ENCODE assay signal across 11 mouse cellular contexts in the genomic region with DNA sequence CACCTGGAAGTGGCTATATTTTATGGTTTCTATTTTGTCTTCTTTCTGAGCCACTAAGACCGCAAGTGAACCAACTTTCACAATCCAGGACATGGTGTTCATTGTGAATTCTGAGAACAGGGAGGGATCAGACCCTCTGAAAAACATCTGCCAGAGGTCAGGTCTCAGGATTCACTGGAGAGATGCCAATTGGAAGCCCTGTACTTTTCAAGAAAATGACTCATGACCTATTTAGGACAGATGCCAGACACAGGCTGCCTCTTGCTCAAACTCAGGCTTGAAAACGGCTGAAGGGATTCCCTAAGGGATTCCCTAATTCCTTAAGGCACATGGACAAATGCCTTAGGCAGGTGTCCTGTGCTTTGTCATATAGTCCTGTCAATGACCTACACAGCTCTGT.
DNase-seq lines count a peak whose midpoint lies in the region; ATAC-seq and TF ChIP-seq lines count a peak whose summit lies in the region.
"Had no signal": no experiment of that assay in that cellular context is flagged by ENCODE, and none has a peak within 500 bp of the region (broad histone marks: within the 10 kb centered on the region; RNA-seq: fewer than 3 reads in every experiment).

No protein-coding gene starts in this region.

- H3K9me3 ChIP-seq in stomach, postnatal 0 days (ENCODE audit: control insufficient read depth, low read length) = no peaks in the 10 kb centered on the region
- H3K9me3 ChIP-seq in forebrain, embryonic 12.5 days = no peaks in the 10 kb centered on the region
- H3K9me3 ChIP-seq in hindbrain, embryonic 16.5 days (ENCODE audit: control insufficient read depth, low read length) = no peaks in the 10 kb centered on the region

- DNase-seq in urinary bladder, postnatal 14 days (ENCODE audit: low spot score) = peak; percentile 47
- DNase-seq in urinary bladder, adult 2 months (ENCODE audit: low spot score) = no peak
- DNase-seq in adrenal gland, postnatal 36 days = peak; percentile 59 to 72
- DNase-seq in kidney, adult 9 months = peak; percentile 93
- DNase-seq in stomach, postnatal 0 days (ENCODE audit: low spot score) = peak; percentile 18
- no peak for DNase-seq in frontal cortex, postnatal 10 days (ENCODE audit: low spot score in 2 of 2)
- DNase-seq: cerebellum, adult 9-11 months; thymus, postnatal 14 days had no signal

- no peak overlapping the region for H3K27ac ChIP-seq in stomach, postnatal 0 days (replicated peaks)
- H3K27ac ChIP-seq in forebrain, embryonic 12.5 days = no peak overlapping the region
- H3K27ac ChIP-seq in hindbrain, embryonic 16.5 days (ENCODE audit: low read depth, low read length) = no peak overlapping the region
- H3K27ac ChIP-seq: macrophage had no signal

- no peak overlapping the region for H3K4me2 ChIP-seq in stomach, postnatal 0 days (replicated peaks; ENCODE audit: low read depth)
- H3K4me2 ChIP-seq in forebrain, embryonic 12.5 days = no peak overlapping the region
- H3K4me2 ChIP-seq in hindbrain, embryonic 16.5 days (ENCODE audit: low read length) = no peak overlapping the region

- no peak overlapping the region for H3K4me3 ChIP-seq in stomach, postnatal 0 days (ENCODE audit: low read depth, low read length)
- no peak overlapping the region for H3K4me3 ChIP-seq in forebrain, embryonic 12.5 days (replicated peaks)
- H3K4me3 ChIP-seq in hindbrain, embryonic 16.5 days (ENCODE audit: low read length) = no peak overlapping the region

- H3K4me1 ChIP-seq in stomach, postnatal 0 days (replicated peaks; ENCODE audit: control insufficient read depth, insufficient read depth) = no peaks in the 10 kb centered on the region
- no peaks in the 10 kb centered on the region for H3K4me1 ChIP-seq in forebrain, embryonic 12.5 days
- H3K4me1 ChIP-seq in hindbrain, embryonic 16.5 days (ENCODE audit: control insufficient read depth, insufficient read depth, low read depth, low read length) = no peaks in the 10 kb centered on the region

- no peaks in the 10 kb centered on the region for H3K36me3 ChIP-seq in stomach, postnatal 0 days (ENCODE audit: control insufficient read depth, insufficient read depth, low read length)
- no peaks in the 10 kb centered on the region for H3K36me3 ChIP-seq in forebrain, embryonic 12.5 days (replicated peaks)
- H3K36me3 ChIP-seq in hindbrain, embryonic 16.5 days (ENCODE audit: control insufficient read depth, insufficient read depth, low read length) = no peaks in the 10 kb centered on the region

- TF ChIP-seq CTCF in stomach, postnatal 0 days (IDR thresholded peaks at IDR 0.05; ENCODE audit: low read depth) = no peak

- no peak overlapping the region for H3K9ac ChIP-seq in stomach, postnatal 0 days (ENCODE audit: low read length)
- no peak overlapping the region for H3K9ac ChIP-seq in forebrain, embryonic 12.5 days
- no peak overlapping the region for H3K9ac ChIP-seq in hindbrain, embryonic 16.5 days (ENCODE audit: low read depth, low read length)

- H3K27me3 ChIP-seq in stomach, postnatal 0 days (ENCODE audit: control insufficient read depth, insufficient read depth, low read length) = no peaks in the 10 kb centered on the region
- H3K27me3 ChIP-seq in forebrain, embryonic 12.5 days = no peaks in the 10 kb centered on the region
- H3K27me3 ChIP-seq in hindbrain, embryonic 16.5 days (replicated peaks; ENCODE audit: control insufficient read depth, insufficient read depth, low read length) = no peaks in the 10 kb centered on the region

- peak; percentile 29; the same call in 1 of the 2 replicates for ATAC-seq in stomach, postnatal 0 days (ENCODE audit: low FRiP score, low TSS enrichment)
- no peak for ATAC-seq in forebrain, embryonic 12.5 days (ENCODE audit: low FRiP score)
- ATAC-seq in hindbrain, embryonic 16.5 days = no peak

- WGBS in stomach, postnatal 0 days = 43% methylated on average over 2 of the region's 2 CpGs
- WGBS in forebrain, embryonic 12.5 days = 73% methylated on average over 2 of the region's 2 CpGs
- WGBS in hindbrain, embryonic 16.5 days = 49% methylated on average over 2 of the region's 2 CpGs

- no peak for TF ChIP-seq EP300 in stomach, postnatal 0 days (optimal IDR thresholded peaks at IDR 0.05)

Comparison
In these comparisons a context has a peak if more than half of its experiments do, and no peak if none do; other contexts are left out.
1. DNase-seq: peak in urinary bladder, postnatal 14 days (single experiment), adrenal gland, postnatal 36 days (2 of 2), kidney, adult 9 months (single experiment) and stomach, postnatal 0 days (single experiment); none in urinary bladder, adult 2 months (single experiment) and frontal cortex, postnatal 10 days (0 of 2).